Mouse (Mus musculus) hindbrain, embryonic 12.5 days (tissue): ENCODE data around the gene F5. TPM values are rescaled to one million over a fixed set of nuclear protein-coding genes. Genes with fewer than 3 reads are reported as not detected.

Experiments used
- ATAC-seq: fragments of 200-750 bp; cut with Nextera tagmentation; 2 replicates; pipeline ENCODE4 v1.8.0; 2017; ENCODE audit warnings: moderate TSS enrichment; ENCODE audit not compliant: low FRiP score
- H3K27ac ChIP-seq: fragments of 300-500 bp; sonication (generic); 2 replicates; pipeline ENCODE4 v1.5.1; 2016; ENCODE audit warnings: mild to moderate bottlenecking
- H3K27me3 ChIP-seq: fragments of 300-500 bp; sonication (generic); 2 replicates; pipeline ENCODE4 v1.6.1; 2016; ENCODE audit warnings: mild to moderate bottlenecking
- H3K36me3 ChIP-seq: fragments of 300-500 bp; sonication (generic); 2 replicates; pipeline ENCODE4 v1.6.1; 2016; ENCODE audit warnings: mild to moderate bottlenecking
- H3K4me1 ChIP-seq: fragments of 300-500 bp; sonication (generic); 2 replicates; pipeline ENCODE4 v1.6.1; 2016
- H3K4me2 ChIP-seq: fragments of 300-500 bp; sonication (generic); replicated peaks from 2 replicates; pipeline ENCODE4 v1.6.1; 2016; ENCODE audit warnings: mild to moderate bottlenecking
- H3K4me3 ChIP-seq: fragments of 300-500 bp; sonication (generic); 2 replicates; pipeline ENCODE4 v1.5.1; 2016; ENCODE audit warnings: mild to moderate bottlenecking
- H3K9ac ChIP-seq: fragments of 300-500 bp; sonication (generic); 2 replicates; pipeline ENCODE4 v1.6.1; 2016; ENCODE audit warnings: mild to moderate bottlenecking, moderate library complexity
- H3K9me3 ChIP-seq: fragments of 300-500 bp; sonication (generic); replicated peaks from 2 replicates; pipeline ENCODE4 v1.6.1; 2016; ENCODE audit warnings: mild to moderate bottlenecking
- WGBS: fragments of 180-500 bp; shearing (Covaris S2); methylation state at CpG from one replicate; pipeline ENCODE4 v1.1.7; 2016; 5-methylcytosine and 5-hydroxymethylcytosine counted together
- polyA plus RNA-seq: library from polyadenylated mRNA; unstranded; fragments of >200 nt; fragmentation: Nextera tagmentation; extraction: Ambion mirVana; gene quantifications from 2 replicates; pipeline ENCODE4 v1.2.1, GENCODE M21; 2016

The F5 gene
- polyA plus RNA-seq: 0.17 and 0.34 TPM in 2 replicates

- peak within 1 kb of the TSS; percentile 27 for H3K4me2 ChIP-seq
- 0 out of 2 replicates have a peak, but pooled peaks have one; percentile 32 for ATAC-seq
- H3K27me3 ChIP-seq: no peaks in the 10 kb centered on the region
- 12% methylated on average over 16 of the region's 16 CpGs for WGBS
- no peaks in the 10 kb centered on the region for H3K9me3 ChIP-seq
- H3K36me3 ChIP-seq: no peaks in the 10 kb centered on the region
- H3K27ac ChIP-seq: no peak within 1 kb of the TSS
- peaks cover 3% of the 10 kb centered on the region; the same call in 1 of the 2 replicates for H3K4me1 ChIP-seq
- H3K9ac ChIP-seq: no peak within 1 kb of the TSS
- no peak within 1 kb of the TSS for H3K4me3 ChIP-seq
These were observed at the start of gene F5 for GRCm38 (mm10) chr1:164151387-164152088. TSS of gene F5 (plus strand) at chr1:164151838.

GRCm38 (mm10) chr1:164109763-164110162 lies 41.9 kb upstream of the F5 start:
- Histone ChIP-seq H3K27ac (no peak overlapping the region), H3K4me2 (no peak overlapping the region), H3K9me3 (no peaks in the 10 kb centered on the region), H3K9ac (no peak overlapping the region), H3K36me3 (no peaks in the 10 kb centered on the region), H3K27me3 (no peaks in the 10 kb centered on the region), H3K4me1 (no peaks in the 10 kb centered on the region), H3K4me3 (no peak overlapping the region)
- 88% methylated on average over 2 of the region's 2 CpGs for WGBS
- ATAC-seq: no peak

GRCm38 (mm10) chr1:164110591-164111329 lies 40.9 kb upstream of the F5 start:
- Histone ChIP-seq H3K27ac (no peak overlapping the region), H3K27me3 (no peaks in the 10 kb centered on the region), H3K4me1 (no peaks in the 10 kb centered on the region), H3K4me2 (no peak overlapping the region), H3K36me3 (no peaks in the 10 kb centered on the region), H3K4me3 (no peak overlapping the region), H3K9ac (no peak overlapping the region), H3K9me3 (no peaks in the 10 kb centered on the region)
- WGBS: 92% methylated on average over 9 of the region's 9 CpGs
- no peak for ATAC-seq

GRCm38 (mm10) chr1:164114280-164114679 lies 37.4 kb upstream of the F5 start:
- Histone ChIP-seq H3K27me3 (no peaks in the 10 kb centered on the region), H3K36me3 (no peaks in the 10 kb centered on the region), H3K4me3 (no peak overlapping the region), H3K9me3 (no peaks in the 10 kb centered on the region), H3K4me1 (no peaks in the 10 kb centered on the region), H3K9ac (no peak overlapping the region), H3K27ac (no peak overlapping the region), H3K4me2 (no peak overlapping the region)
- ATAC-seq: no peak
- 84% methylated on average over 5 of the region's 5 CpGs for WGBS

- H3K27me3 ChIP-seq: no peaks in the 10 kb centered on the region
- H3K4me3 ChIP-seq: no peak within 1 kb of the TSS
- H3K4me1 ChIP-seq: no peaks in the 10 kb centered on the region
- 78% methylated on average over 8 of the region's 8 CpGs for WGBS
- no peak within 1 kb of the TSS for H3K4me2 ChIP-seq
- no peak within 1 kb of the TSS for H3K27ac ChIP-seq
- no peaks in the 10 kb centered on the region for H3K9me3 ChIP-seq
- H3K9ac ChIP-seq: no peak within 1 kb of the TSS
- no peaks in the 10 kb centered on the region for H3K36me3 ChIP-seq
- ATAC-seq: no peak
These were observed 36.6 kb upstream of the F5 start, which contains the start of gene Selp for GRCm38 (mm10) chr1:164114947-164115493. TSS of gene Selp (plus strand) at chr1:164115264.

GRCm38 (mm10) chr1:164115647-164116046 lies 36.0 kb upstream of the F5 start:
- Histone ChIP-seq H3K4me3 (no peak overlapping the region), H3K4me1 (no peaks in the 10 kb centered on the region), H3K36me3 (no peaks in the 10 kb centered on the region), H3K9ac (no peak overlapping the region), H3K9me3 (no peaks in the 10 kb centered on the region), H3K4me2 (no peak overlapping the region), H3K27me3 (no peaks in the 10 kb centered on the region), H3K27ac (no peak overlapping the region)
- WGBS: 79% methylated on average over 6 of the region's 6 CpGs
- ATAC-seq: no peak

GRCm38 (mm10) chr1:164117869-164118268 lies 33.8 kb upstream of the F5 start:
- WGBS: 92% methylated on average over 6 of the region's 6 CpGs

GRCm38 (mm10) chr1:164119892-164120776 lies 31.5 kb upstream of the F5 start:
- H3K4me2 ChIP-seq: no peak overlapping the region
- H3K9me3 ChIP-seq: no peaks in the 10 kb centered on the region
- no peak overlapping the region for H3K4me3 ChIP-seq
- WGBS: 85% methylated on average over 3 of the region's 3 CpGs
- H3K36me3 ChIP-seq: no peaks in the 10 kb centered on the region
- H3K4me1 ChIP-seq: no peaks in the 10 kb centered on the region
- H3K27me3 ChIP-seq: no peaks in the 10 kb centered on the region
- no peak overlapping the region for H3K9ac ChIP-seq
- no peak overlapping the region for H3K27ac ChIP-seq
- ATAC-seq: no peak

More at GRCm38 (mm10) chr1:164117869-164118268, 33.8 kb upstream of the F5 start:
- Histone ChIP-seq H3K4me2 (no peak overlapping the region), H3K27ac (no peak overlapping the region), H3K4me1 (no peaks in the 10 kb centered on the region), H3K9me3 (no peaks in the 10 kb centered on the region), H3K36me3 (no peaks in the 10 kb centered on the region), H3K27me3 (no peaks in the 10 kb centered on the region), H3K4me3 (no peak overlapping the region), H3K9ac (no peak overlapping the region)
- ATAC-seq: no peak

- no peaks in the 10 kb centered on the region for H3K9me3 ChIP-seq
- H3K4me1 ChIP-seq: no peaks in the 10 kb centered on the region
- H3K27me3 ChIP-seq: no peaks in the 10 kb centered on the region
- H3K27ac ChIP-seq: no peak overlapping the region
- WGBS: 91% methylated on average over 3 of the region's 3 CpGs
- H3K4me3 ChIP-seq: no peak overlapping the region
- H3K4me2 ChIP-seq: no peak overlapping the region
- no peaks in the 10 kb centered on the region for H3K36me3 ChIP-seq
- no peak overlapping the region for H3K9ac ChIP-seq
- ATAC-seq: no peak
These were observed 30.9 kb upstream of the F5 start for GRCm38 (mm10) chr1:164120777-164121158.

GRCm38 (mm10) chr1:164123836-164124235 lies 27.8 kb upstream of the F5 start:
- Histone ChIP-seq H3K36me3 (no peaks in the 10 kb centered on the region), H3K9ac (no peak overlapping the region), H3K27ac (no peak overlapping the region), H3K4me3 (no peak overlapping the region), H3K27me3 (no peaks in the 10 kb centered on the region), H3K4me1 (no peaks in the 10 kb centered on the region), H3K4me2 (no peak overlapping the region), H3K9me3 (no peaks in the 10 kb centered on the region)
- WGBS: 62% methylated on average over 3 of the region's 3 CpGs
- no peak for ATAC-seq

- Histone ChIP-seq H3K36me3 (no peaks in the 10 kb centered on the region), H3K9ac (no peak overlapping the region), H3K4me2 (no peak overlapping the region), H3K27ac (no peak overlapping the region), H3K27me3 (no peaks in the 10 kb centered on the region), H3K4me1 (no peaks in the 10 kb centered on the region), H3K4me3 (no peak overlapping the region), H3K9me3 (no peaks in the 10 kb centered on the region)
- ATAC-seq: no peak
- WGBS: 78% methylated on average over 3 of the region's 3 CpGs
These were observed 21.6 kb upstream of the F5 start for GRCm38 (mm10) chr1:164130013-164130412.

- Histone ChIP-seq H3K4me2 (no peak overlapping the region), H3K9me3 (no peaks in the 10 kb centered on the region), H3K9ac (no peak overlapping the region), H3K27me3 (no peaks in the 10 kb centered on the region), H3K36me3 (no peaks in the 10 kb centered on the region), H3K27ac (no peak overlapping the region), H3K4me3 (no peak overlapping the region), H3K4me1 (no peaks in the 10 kb centered on the region)
- no peak for ATAC-seq
- 89% methylated on average over 1 of the region's 1 CpGs for WGBS
These were observed 19.0 kb upstream of the F5 start for GRCm38 (mm10) chr1:164132609-164133008.
